Mouse (Mus musculus): Measurements from ENCODE around the gene Krtap13. TPM values are rescaled to one million over a fixed set of nuclear protein-coding genes. Genes with fewer than 3 reads are reported as not detected.

Krtap13 gene
- polyA plus RNA-seq, 1 experiment: not detected

DNA sequence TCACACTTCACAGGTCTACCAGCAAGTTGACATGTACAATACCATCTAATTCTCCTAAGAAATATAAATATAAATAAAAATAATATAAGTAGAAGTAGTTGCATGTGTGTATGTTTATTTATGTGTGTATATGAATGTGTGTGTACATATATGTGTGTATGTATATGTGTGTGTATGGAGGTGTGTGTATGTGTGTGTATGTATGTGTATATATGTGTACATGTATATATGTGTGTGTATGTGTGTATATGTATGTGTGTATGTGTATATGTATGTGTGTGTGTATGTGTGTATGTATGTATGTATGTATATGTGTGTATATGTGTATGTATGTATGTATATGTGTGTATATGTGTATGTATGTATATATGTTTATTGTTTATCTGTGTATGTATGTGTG, 34.9 kb downstream of the Krtap13 start:
- Histone ChIP-seq H3K36me3 (ENCODE audit: control insufficient read depth) (no peaks in the 10 kb centered on the region), H3K27me3 (ENCODE audit: control insufficient read depth) (no peaks in the 10 kb centered on the region), H3K4me3 (replicated peaks) (no peak overlapping the region), H3K9me3 (ENCODE audit: control insufficient read depth, low read length) (peaks cover 4% of the 10 kb centered on the region; the same call in 1 of the 2 replicates), H3K4me1 (ENCODE audit: control insufficient read depth) (no peaks in the 10 kb centered on the region)
- no peak for TF ChIP-seq GATA1 (IDR thresholded peaks at IDR 0.05; ENCODE audit: low read length)
- no peak for TF ChIP-seq TAL1 (IDR thresholded peaks at IDR 0.05; ENCODE audit: low read length)

GRCm38 (mm10) chr16:88711245-88711644, 40.2 kb downstream of the Krtap13 start:
- no peaks in the 10 kb centered on the region for H3K4me1 ChIP-seq (ENCODE audit: control insufficient read depth)
- no peaks in the 10 kb centered on the region for H3K27me3 ChIP-seq (ENCODE audit: control insufficient read depth)
- H3K36me3 ChIP-seq (ENCODE audit: control insufficient read depth): no peaks in the 10 kb centered on the region
- H3K9me3 ChIP-seq (ENCODE audit: control insufficient read depth, low read length): peaks cover 9% of the 10 kb centered on the region; the same call in 1 of the 2 replicates
- TF ChIP-seq TAL1 (IDR thresholded peaks at IDR 0.05; ENCODE audit: low read length): no peak
- TF ChIP-seq GATA1 (IDR thresholded peaks at IDR 0.05; ENCODE audit: low read length): no peak
- no peak overlapping the region for H3K4me3 ChIP-seq (replicated peaks)

DNA sequence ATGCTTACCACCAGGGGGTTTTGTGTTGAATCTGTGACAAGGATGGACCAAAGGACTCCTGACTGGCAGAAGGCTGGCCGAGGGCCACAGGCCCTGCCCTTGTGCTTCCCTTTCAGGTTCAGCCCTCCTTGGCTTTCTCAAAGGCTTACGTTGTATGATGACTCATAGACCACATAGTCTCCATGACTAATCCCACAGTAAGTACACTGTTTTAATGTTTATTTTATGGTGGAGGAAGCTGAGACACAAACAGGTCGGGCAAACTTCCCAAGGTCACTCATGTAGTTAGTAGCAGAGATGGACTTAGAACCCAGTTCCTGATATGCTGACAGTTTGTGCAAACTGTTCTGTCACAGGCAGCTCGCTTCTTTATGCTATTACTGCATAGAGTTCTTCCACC, 40.7 kb downstream of the Krtap13 start:
- no peak overlapping the region for H3K4me3 ChIP-seq (replicated peaks)
- H3K9me3 ChIP-seq (ENCODE audit: control insufficient read depth, low read length): peaks cover 9% of the 10 kb centered on the region; the same call in 1 of the 2 replicates
- no peaks in the 10 kb centered on the region for H3K4me1 ChIP-seq (ENCODE audit: control insufficient read depth)
- no peaks in the 10 kb centered on the region for H3K27me3 ChIP-seq (ENCODE audit: control insufficient read depth)
- no peaks in the 10 kb centered on the region for H3K36me3 ChIP-seq (ENCODE audit: control insufficient read depth)
- TF ChIP-seq GATA1 (IDR thresholded peaks at IDR 0.05; ENCODE audit: low read length): no peak
- TF ChIP-seq TAL1 (IDR thresholded peaks at IDR 0.05; ENCODE audit: low read length): no peak

DNA sequence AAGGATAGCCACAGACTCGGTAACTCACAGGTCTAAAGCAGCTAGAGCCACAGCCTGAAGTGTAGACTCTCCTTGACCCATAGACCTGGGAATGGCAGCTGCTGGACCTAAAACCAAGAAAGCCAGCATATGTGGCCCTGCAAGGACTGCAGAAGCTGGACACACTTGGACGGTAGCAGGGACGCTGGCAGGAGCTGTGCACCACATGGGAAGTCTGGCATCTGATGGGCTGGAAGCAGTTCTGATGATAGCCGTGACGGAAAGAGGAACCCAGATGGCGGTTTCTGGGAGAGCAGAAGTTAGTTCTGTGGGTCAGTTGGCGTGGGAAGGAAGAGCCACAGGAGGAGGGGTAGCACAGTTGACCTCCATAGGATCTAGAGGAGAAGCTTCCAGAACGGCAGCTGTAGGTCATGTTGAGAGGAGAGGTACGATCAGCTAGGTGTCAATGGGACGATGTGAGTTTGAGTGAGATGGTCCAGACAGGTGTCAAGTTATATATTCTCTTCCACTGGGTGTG, 43.9 kb downstream of the Krtap13 start, which contains the start of gene 2310061N02Rik:
TSS of gene 2310061N02Rik (minus strand) at position 467 of the 517 bp plus-strand sequence.
- Histone ChIP-seq H3K36me3 (ENCODE audit: control insufficient read depth) (no peaks in the 10 kb centered on the region), H3K9me3 (ENCODE audit: control insufficient read depth, low read length) (peaks cover 5% of the 10 kb centered on the region; the same call in 1 of the 2 replicates), H3K4me1 (ENCODE audit: control insufficient read depth) (no peaks in the 10 kb centered on the region), H3K27me3 (ENCODE audit: control insufficient read depth) (no peaks in the 10 kb centered on the region), H3K4me3 (replicated peaks) (no peak within 1 kb of the TSS)
- TF ChIP-seq GATA1 (IDR thresholded peaks at IDR 0.05; ENCODE audit: low read length): no peak
- no peak for TF ChIP-seq TAL1 (IDR thresholded peaks at IDR 0.05; ENCODE audit: low read length)

GRCm38 (mm10) chr16:88701072-88701864, 50.2 kb downstream of the Krtap13 start:
- TF ChIP-seq TAL1 (IDR thresholded peaks at IDR 0.05; ENCODE audit: low read length): no peak
- TF ChIP-seq GATA1 (IDR thresholded peaks at IDR 0.05; ENCODE audit: low read length): no peak
- H3K4me1 ChIP-seq (ENCODE audit: control insufficient read depth): no peaks in the 10 kb centered on the region
- H3K36me3 ChIP-seq (ENCODE audit: control insufficient read depth): no peaks in the 10 kb centered on the region
- H3K27me3 ChIP-seq (ENCODE audit: control insufficient read depth): no peaks in the 10 kb centered on the region
- peaks cover 6% of the 10 kb centered on the region; the same call in 1 of the 2 replicates for H3K9me3 ChIP-seq (ENCODE audit: control insufficient read depth, low read length)
- H3K4me3 ChIP-seq (replicated peaks): no peak overlapping the region

Other genes starting within 250 kb of the Krtap13 start
- not detected in 2 replicates for gene Cldn17, start 244.7 kb downstream of the Krtap13 start, polyA plus RNA-seq (2012)
- not detected in 2 replicates for gene Cldn8, start 188.5 kb downstream of the Krtap13 start, polyA plus RNA-seq (2012)
- gene Krtap24-1, start 139.4 kb downstream of the Krtap13 start, polyA plus RNA-seq (2012): not detected in 2 replicates
- not detected in 2 replicates for gene 2310079G19Rik, start 124.0 kb downstream of the Krtap13 start, polyA plus RNA-seq (2012)
- gene Krtap26-1, start 103.8 kb downstream of the Krtap13 start, polyA plus RNA-seq (2012): not detected in 2 replicates
- gene Krtap27-1, start 80.0 kb downstream of the Krtap13 start, polyA plus RNA-seq (2012): not detected in 2 replicates
- not detected in 2 replicates for gene 2310061N02Rik, start 43.7 kb downstream of the Krtap13 start, polyA plus RNA-seq (2012)
- not detected in 2 replicates for gene Krtap13-1, start 22.8 kb downstream of the Krtap13 start, polyA plus RNA-seq (2012)
- not detected in 2 replicates for gene 2310034C09Rik, start 7.2 kb upstream of the Krtap13 start, polyA plus RNA-seq (2012)
- not detected in 2 replicates for gene 2310057N15Rik, start 22.6 kb upstream of the Krtap13 start, polyA plus RNA-seq (2012)
- gene Gm5965, start 26.3 kb upstream of the Krtap13 start, polyA plus RNA-seq (2012): not detected in 2 replicates
- 0.07 TPM in 1 of 2 replicates, not detected in the other for gene Gm20741, start 60.6 kb upstream of the Krtap13 start, polyA plus RNA-seq (2012)
- not detected in 2 replicates for gene Krtap15, start 68.6 kb upstream of the Krtap13 start, polyA plus RNA-seq (2012)
- not detected in 2 replicates for gene Krtap14, start 74.5 kb upstream of the Krtap13 start, polyA plus RNA-seq (2012)
- gene Krtap19-1, start 117.8 kb upstream of the Krtap13 start, polyA plus RNA-seq (2012): not detected in 2 replicates
- gene Krtap19-2, start 122.6 kb upstream of the Krtap13 start, polyA plus RNA-seq (2012): not detected in 2 replicates
- not detected in 2 replicates for gene Krtap19-3, start 126.4 kb upstream of the Krtap13 start, polyA plus RNA-seq (2012)
- not detected in 2 replicates for gene Krtap19-4, start 133.5 kb upstream of the Krtap13 start, polyA plus RNA-seq (2012)
- gene Krtap19-5, start 144.8 kb upstream of the Krtap13 start, polyA plus RNA-seq (2012): not detected in 2 replicates
- gene Krtap19-9b, start 180.6 kb upstream of the Krtap13 start, polyA plus RNA-seq (2012): not detected in 2 replicates
- not detected in 2 replicates for gene Krtap16-3, start 211.2 kb upstream of the Krtap13 start, polyA plus RNA-seq (2012)

Measured in erythroblast, embryonic 14.5 days (primary cell).